Mouse (Mus musculus): ENCODE data around the gene Pex16. TPM values are rescaled to one million over a fixed set of nuclear protein-coding genes. Genes with fewer than 3 reads are reported as not detected.
A peak's percentile ranks its signal among the peaks of the same experiment; 100 is the strongest.

Gene Pex16
- polyA plus RNA-seq, 1 experiment from 2014 or later: 29.5 TPM

GRCm38 (mm10) chr2:92370821-92371805 lies 3.4 kb upstream of the Pex16 start:
- H3K9me3 ChIP-seq (replicated peaks): no peaks in the 10 kb centered on the region
- ATAC-seq (replicated peaks; ENCODE audit: low FRiP score): peak; percentile 71
- H3K36me3 ChIP-seq: peaks cover 6% of the 10 kb centered on the region
- H3K4me3 ChIP-seq (replicated peaks): peak overlapping the region; percentile 56
- peaks cover 74% of the 10 kb centered on the region for H3K4me1 ChIP-seq
- peak overlapping the region; percentile 97 for H3K27ac ChIP-seq
- H3K27me3 ChIP-seq: peaks cover 32% of the 10 kb centered on the region
- peak overlapping the region; percentile 75 for H3K4me2 ChIP-seq
- WGBS: 2% methylated on average over 45 of the region's 45 CpGs
- H3K9ac ChIP-seq: peak overlapping the region; percentile 49

GRCm38 (mm10) chr2:92371971-92372690 lies 2.3 kb upstream of the Pex16 start:
- Histone ChIP-seq H3K27ac (peak overlapping the region; percentile 97), H3K27me3 (peaks cover 32% of the 10 kb centered on the region), H3K4me1 (peaks cover 80% of the 10 kb centered on the region), H3K9ac (0 out of 2 replicates have a peak overlapping the region, but pooled peaks have one; percentile 19), H3K4me3 (replicated peaks) (0 out of 2 replicates have a peak overlapping the region, but pooled peaks have one; percentile 56), H3K9me3 (replicated peaks) (no peaks in the 10 kb centered on the region), H3K4me2 (peak overlapping the region; percentile 75), H3K36me3 (peaks cover 2% of the 10 kb centered on the region)
- no peak for ATAC-seq (replicated peaks; ENCODE audit: low FRiP score)
- 28% methylated on average over 10 of the region's 10 CpGs for WGBS

GRCm38 (mm10) chr2:92372767-92373436 lies 1.6 kb upstream of the Pex16 start:
- no peak overlapping the region for H3K4me3 ChIP-seq (replicated peaks)
- H3K4me1 ChIP-seq: peaks cover 74% of the 10 kb centered on the region
- peaks cover 32% of the 10 kb centered on the region for H3K27me3 ChIP-seq
- peaks cover 10% of the 10 kb centered on the region for H3K36me3 ChIP-seq
- ATAC-seq (replicated peaks; ENCODE audit: low FRiP score): no peak
- H3K9ac ChIP-seq: 0 out of 2 replicates have a peak overlapping the region, but pooled peaks have one; percentile 19
- 39% methylated on average over 9 of the region's 9 CpGs for WGBS
- no peaks in the 10 kb centered on the region for H3K9me3 ChIP-seq (replicated peaks)
- peak overlapping the region; percentile 97 for H3K27ac ChIP-seq
- peak overlapping the region; percentile 75 for H3K4me2 ChIP-seq

- Histone ChIP-seq H3K27me3 (peaks cover 32% of the 10 kb centered on the region), H3K4me1 (peaks cover 74% of the 10 kb centered on the region), H3K4me3 (replicated peaks) (no peak overlapping the region), H3K27ac (peak overlapping the region; percentile 97), H3K9ac (no peak overlapping the region), H3K4me2 (peak overlapping the region; percentile 83; the same call in 1 of the 2 replicates), H3K9me3 (replicated peaks) (no peaks in the 10 kb centered on the region), H3K36me3 (peaks cover 15% of the 10 kb centered on the region)
- no peak for ATAC-seq (replicated peaks; ENCODE audit: low FRiP score)
- 75% methylated on average over 11 of the region's 11 CpGs for WGBS
Measured at GRCm38 (mm10) chr2:92373437-92373813, 1.1 kb upstream of the Pex16 start.

- Histone ChIP-seq H3K27ac (peak overlapping the region; percentile 97), H3K9me3 (replicated peaks) (no peaks in the 10 kb centered on the region), H3K27me3 (peaks cover 21% of the 10 kb centered on the region), H3K4me2 (peak overlapping the region; percentile 83), H3K4me1 (peaks cover 57% of the 10 kb centered on the region), H3K9ac (peak overlapping the region; percentile 74), H3K4me3 (replicated peaks) (peak overlapping the region; percentile 60), H3K36me3 (peaks cover 32% of the 10 kb centered on the region)
- peak; percentile 91 for ATAC-seq (replicated peaks; ENCODE audit: low FRiP score)
- WGBS: under 1% methylated on average over 29 of the region's 29 CpGs
Measured at GRCm38 (mm10) chr2:92375099-92375623, 685 bp downstream of the Pex16 start.

GRCm38 (mm10) chr2:92375788-92376187 lies 1.3 kb downstream of the Pex16 start:
- H3K4me3 ChIP-seq (replicated peaks): peak overlapping the region; percentile 60
- H3K4me1 ChIP-seq: peaks cover 51% of the 10 kb centered on the region
- peaks cover 16% of the 10 kb centered on the region for H3K27me3 ChIP-seq
- no peak for ATAC-seq (replicated peaks; ENCODE audit: low FRiP score)
- peaks cover 38% of the 10 kb centered on the region for H3K36me3 ChIP-seq
- H3K9ac ChIP-seq: peak overlapping the region; percentile 74
- WGBS: 10% methylated on average over 10 of the region's 10 CpGs
- H3K27ac ChIP-seq: peak overlapping the region; percentile 97
- no peaks in the 10 kb centered on the region for H3K9me3 ChIP-seq (replicated peaks)
- peak overlapping the region; percentile 83 for H3K4me2 ChIP-seq

GRCm38 (mm10) chr2:92376300-92376699 lies 1.8 kb downstream of the Pex16 start:
- no peak overlapping the region for H3K27ac ChIP-seq
- H3K9me3 ChIP-seq (replicated peaks): no peaks in the 10 kb centered on the region
- WGBS: 89% methylated on average over 6 of the region's 6 CpGs
- peaks cover 10% of the 10 kb centered on the region for H3K27me3 ChIP-seq
- H3K4me1 ChIP-seq: peaks cover 46% of the 10 kb centered on the region
- H3K4me2 ChIP-seq: peak overlapping the region; percentile 83
- peak overlapping the region; percentile 74; the same call in 1 of the 2 replicates for H3K9ac ChIP-seq
- peak overlapping the region; percentile 60 for H3K4me3 ChIP-seq (replicated peaks)
- no peak for ATAC-seq (replicated peaks; ENCODE audit: low FRiP score)
- peaks cover 42% of the 10 kb centered on the region for H3K36me3 ChIP-seq

GRCm38 (mm10) chr2:92377320-92377719 lies 2.8 kb downstream of the Pex16 start:
- peaks cover 36% of the 10 kb centered on the region for H3K4me1 ChIP-seq
- H3K9ac ChIP-seq: no peak overlapping the region
- peaks cover 4% of the 10 kb centered on the region; the same call in 1 of the 2 replicates for H3K27me3 ChIP-seq
- no peak overlapping the region for H3K27ac ChIP-seq
- no peak overlapping the region for H3K4me3 ChIP-seq (replicated peaks)
- WGBS: 96% methylated on average over 7 of the region's 7 CpGs
- H3K4me2 ChIP-seq: no peak overlapping the region
- H3K9me3 ChIP-seq (replicated peaks): no peaks in the 10 kb centered on the region
- H3K36me3 ChIP-seq: peaks cover 52% of the 10 kb centered on the region
- no peak for ATAC-seq (replicated peaks; ENCODE audit: low FRiP score)

GRCm38 (mm10) chr2:92379783-92380494 lies 5.5 kb downstream of the Pex16 start:
- H3K4me3 ChIP-seq (replicated peaks): no peak overlapping the region

GRCm38 (mm10) chr2:92380495-92381050 lies 6.1 kb downstream of the Pex16 start:
- H3K9ac ChIP-seq: no peak overlapping the region
- H3K4me3 ChIP-seq (replicated peaks): no peak overlapping the region
- H3K4me2 ChIP-seq: no peak overlapping the region
- no peaks in the 10 kb centered on the region for H3K9me3 ChIP-seq (replicated peaks)
- peaks cover 11% of the 10 kb centered on the region for H3K4me1 ChIP-seq
- no peaks in the 10 kb centered on the region for H3K27me3 ChIP-seq
- 60% methylated on average over 6 of the region's 6 CpGs for WGBS
- H3K36me3 ChIP-seq: peaks cover 84% of the 10 kb centered on the region
- H3K27ac ChIP-seq: no peak overlapping the region
- ATAC-seq (replicated peaks; ENCODE audit: low FRiP score): no peak

More at GRCm38 (mm10) chr2:92379783-92380494, 5.5 kb downstream of the Pex16 start:
- H3K4me1 ChIP-seq: peaks cover 12% of the 10 kb centered on the region
- no peaks in the 10 kb centered on the region for H3K27me3 ChIP-seq
- H3K9me3 ChIP-seq (replicated peaks): no peaks in the 10 kb centered on the region
- no peak overlapping the region for H3K9ac ChIP-seq
- no peak for ATAC-seq (replicated peaks; ENCODE audit: low FRiP score)
- H3K27ac ChIP-seq: no peak overlapping the region
- 81% methylated on average over 17 of the region's 17 CpGs for WGBS
- H3K36me3 ChIP-seq: peaks cover 78% of the 10 kb centered on the region
- no peak overlapping the region for H3K4me2 ChIP-seq

Measured in kidney, embryonic 15.5 days (tissue).